In the genomic region with DNA sequence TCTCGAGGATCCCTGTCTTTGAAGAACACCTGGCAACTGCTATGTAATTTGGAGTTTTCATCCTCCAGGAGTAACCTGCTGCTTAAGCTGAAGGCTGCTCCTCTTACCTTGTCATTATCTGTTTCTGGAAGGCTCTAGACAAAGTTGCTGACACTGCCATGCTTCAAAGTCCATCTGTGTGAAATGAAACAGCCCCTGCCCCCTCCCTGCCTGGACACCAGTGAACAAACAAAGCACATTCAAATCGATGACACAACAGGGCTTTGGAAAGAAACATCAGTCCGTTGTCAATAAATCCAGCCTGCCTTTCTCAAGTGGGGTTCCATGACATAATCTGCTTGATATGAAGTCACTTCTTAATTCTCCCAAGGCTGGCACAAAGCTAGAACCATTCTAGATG, we compare ENCODE assay signal across 21 mouse cellular contexts.
DNase-seq lines count a peak whose midpoint lies in the region; ATAC-seq and TF ChIP-seq lines count a peak whose summit lies in the region.
"Had no signal": no experiment of that assay in that cellular context is flagged by ENCODE, and none has a peak within 500 bp of the region (broad histone marks: within the 10 kb centered on the region; RNA-seq: fewer than 3 reads in every experiment).

No protein-coding gene starts in this region.

- H3K9ac ChIP-seq in liver, embryonic 11.5 days (ENCODE audit: low read depth, low read length), result no peak overlapping the region
- no peak overlapping the region for H3K9ac ChIP-seq in hindbrain, embryonic 11.5 days (ENCODE audit: low read depth, low read length)
- H3K9ac ChIP-seq: embryonic facial prominence, embryonic 13.5 days; forebrain, postnatal 0 days; hindbrain, embryonic 12.5 days; lung, embryonic 14.5 days; midbrain, embryonic 15.5 days; stomach, embryonic 15.5 days had no signal

- 58% methylated on average over 3 of the region's 3 CpGs for WGBS in liver, embryonic 11.5 days
- 67% methylated on average over 3 of the region's 3 CpGs for WGBS in hindbrain, embryonic 11.5 days

- H3K4me2 ChIP-seq in liver, embryonic 11.5 days, result no peak overlapping the region
- H3K4me2 ChIP-seq in hindbrain, embryonic 11.5 days (replicated peaks; ENCODE audit: low read depth, low read length), result no peak overlapping the region
- H3K4me2 ChIP-seq: embryonic facial prominence, embryonic 13.5 days; hindbrain, embryonic 12.5 days; lung, embryonic 14.5 days; midbrain, embryonic 15.5 days; stomach, embryonic 15.5 days had no signal

- no peak for TF ChIP-seq CTCF in layer of hippocampus, adult 2 months (conservative IDR thresholded peaks at IDR 0.05)

- H3K4me3 ChIP-seq in layer of hippocampus, adult 2 months, result peak overlapping the region; percentile 22
- H3K4me3 ChIP-seq in liver, embryonic 11.5 days (ENCODE audit: low read depth, low read length), result no peak overlapping the region
- no peak overlapping the region for H3K4me3 ChIP-seq in hindbrain, embryonic 11.5 days (ENCODE audit: low read depth, low read length)
- H3K4me3 ChIP-seq: embryonic facial prominence, embryonic 13.5 days; hindbrain, embryonic 12.5 days; limb, embryonic 10.5 days; midbrain, embryonic 15.5 days; stomach, embryonic 15.5 days had no signal

- no peaks in the 10 kb centered on the region for H3K9me3 ChIP-seq in liver, embryonic 11.5 days (ENCODE audit: control insufficient read depth, low read length)
- no peaks in the 10 kb centered on the region for H3K9me3 ChIP-seq in hindbrain, embryonic 11.5 days (ENCODE audit: control insufficient read depth, low read length)
- H3K9me3 ChIP-seq: embryonic facial prominence, embryonic 13.5 days; hindbrain, embryonic 12.5 days; limb, embryonic 10.5 days; midbrain, embryonic 15.5 days; stomach, embryonic 15.5 days had no signal

- no peaks in the 10 kb centered on the region for H3K27me3 ChIP-seq in liver, embryonic 11.5 days (replicated peaks; ENCODE audit: control insufficient read depth, insufficient read depth, low read length)
- H3K27me3 ChIP-seq in hindbrain, embryonic 11.5 days (ENCODE audit: control insufficient read depth, insufficient read depth, low read length), result no peaks in the 10 kb centered on the region
- H3K27me3 ChIP-seq: embryonic facial prominence, embryonic 13.5 days; hindbrain, embryonic 12.5 days; midbrain, embryonic 15.5 days; Patski; stomach, embryonic 15.5 days had no signal

- no peaks in the 10 kb centered on the region for H3K4me1 ChIP-seq in liver, embryonic 11.5 days (replicated peaks; ENCODE audit: control insufficient read depth, insufficient read depth, low read length)
- H3K4me1 ChIP-seq in hindbrain, embryonic 11.5 days (replicated peaks; ENCODE audit: control insufficient read depth, insufficient read depth, low read length), result no peaks in the 10 kb centered on the region
- H3K4me1 ChIP-seq: hindbrain, embryonic 12.5 days; midbrain, embryonic 15.5 days; stomach, embryonic 15.5 days had no signal

- peak; percentile 51; the same call in 1 of the 2 replicates for ATAC-seq in liver, embryonic 11.5 days (replicated peaks; ENCODE audit: low FRiP score)
- ATAC-seq in hindbrain, embryonic 11.5 days (ENCODE audit: low FRiP score), result no peak
- no peak for ATAC-seq in megakaryocyte-erythroid progenitor cell, adult 5-6 weeks (replicated peaks; ENCODE audit: low FRiP score, low TSS enrichment, poor library complexity, severe bottlenecking)
- ATAC-seq: activated CD4-positive, CD25-positive, alpha-beta regulatory T cell, adult 4 months; forebrain, postnatal 0 days; midbrain, embryonic 15.5 days; Patski had no signal

- peak overlapping the region; percentile 70 for H3K27ac ChIP-seq in layer of hippocampus, adult 2 months
- H3K27ac ChIP-seq in liver, embryonic 11.5 days (ENCODE audit: low read depth, low read length), result no peak overlapping the region
- no peak overlapping the region for H3K27ac ChIP-seq in hindbrain, embryonic 11.5 days (ENCODE audit: low read depth, low read length)
- H3K27ac ChIP-seq: embryonic facial prominence, embryonic 13.5 days; hindbrain, embryonic 12.5 days; limb, embryonic 10.5 days; midbrain, embryonic 15.5 days; stomach, embryonic 15.5 days had no signal

- DNase-seq in layer of hippocampus, adult 2 months (ENCODE audit: low spot score in 2 of 2), result no peak
- DNase-seq in layer of hippocampus, postnatal 25 days (ENCODE audit: extremely low spot score in 1 of 2, low spot score in 1 of 2), result no peak
- DNase-seq in kidney, adult 8-10 months, result peak; percentile 70 to 71
- no peak for DNase-seq in liver, embryonic 11.5 days (ENCODE audit: low spot score)
- peak; percentile 62 for DNase-seq in telencephalon, adult 2 months (ENCODE audit: low read depth, low spot score)
- no peak for DNase-seq in hindbrain, embryonic 11.5 days (ENCODE audit: low spot score)
- DNase-seq in right cerebral cortex, postnatal 25 days, result no peak
- DNase-seq: adrenal gland, postnatal 36 days; cerebellum, adult 8-10 months; forebrain, postnatal 0 days; gastrocnemius, postnatal 10 days; lung, embryonic 14.5 days; retina, postnatal 1 day had no signal

- no peaks in the 10 kb centered on the region for H3K36me3 ChIP-seq in liver, embryonic 11.5 days (ENCODE audit: control insufficient read depth, insufficient read depth, low read length)
- H3K36me3 ChIP-seq in hindbrain, embryonic 11.5 days (ENCODE audit: control insufficient read depth, insufficient read depth, low read length), result no peaks in the 10 kb centered on the region
- H3K36me3 ChIP-seq: embryonic facial prominence, embryonic 13.5 days; hindbrain, embryonic 12.5 days; midbrain, embryonic 15.5 days; stomach, embryonic 15.5 days had no signal

Comparison
In these comparisons a context has a peak if more than half of its experiments do, and no peak if none do; other contexts are left out.
1. DNase-seq: peak in kidney, adult 8-10 months (2 of 2) and telencephalon, adult 2 months (single experiment); none in layer of hippocampus, adult 2 months (0 of 2), layer of hippocampus, postnatal 25 days (0 of 2), liver, embryonic 11.5 days (single experiment), hindbrain, embryonic 11.5 days (single experiment) and right cerebral cortex, postnatal 25 days (single experiment).